Mouse (Mus musculus) left cerebral cortex, adult 8-10 months (tissue): ENCODE results near the gene Fmnl1. TPM values are rescaled to one million over a fixed set of nuclear protein-coding genes. Genes with fewer than 3 reads are reported as not detected.
"Not testable (repeated sequence)": the region's sequence is repeated elsewhere in the genome, so short reads cannot be mapped to it uniquely, and the experiment has no call there.

ENCODE experiments used
- DNase-seq, 2 experiments: peaks; one replicate each; pipeline ENCODE4 v3.0.0; 2022; ENCODE audit warnings: low spot score in 2 of 2
- total RNA-seq, 4 experiments: library from RNA; stranded (reverse); gene quantifications; 2 replicates each; pipeline ENCODE4 v1.2.4; 2022

The Fmnl1 gene
- total RNA-seq, 4 experiments from 2014 or later: 81.7 to 115 (median 108) TPM

DNA sequence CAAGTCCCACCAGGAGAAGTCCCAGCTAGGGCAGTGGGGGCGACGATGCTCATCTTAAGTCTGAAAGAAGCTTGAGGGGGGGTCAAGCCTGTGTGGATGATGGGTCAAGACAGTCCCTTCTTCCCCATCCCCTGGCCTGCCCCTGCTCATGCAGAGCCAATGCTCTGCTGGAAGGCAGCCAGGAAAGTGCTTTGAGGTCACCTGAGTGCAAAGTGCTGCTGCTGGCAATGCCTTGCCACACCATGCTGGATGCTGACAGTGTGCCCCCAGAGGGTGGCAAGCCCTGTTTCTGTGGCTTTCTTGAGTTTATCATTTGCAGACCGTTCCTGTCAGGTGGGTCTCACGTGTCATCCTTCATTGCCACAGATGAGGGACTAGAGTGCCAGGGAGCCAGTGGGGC, 49.1 kb downstream of the Fmnl1 start:
- DNase-seq: no peak

DNA sequence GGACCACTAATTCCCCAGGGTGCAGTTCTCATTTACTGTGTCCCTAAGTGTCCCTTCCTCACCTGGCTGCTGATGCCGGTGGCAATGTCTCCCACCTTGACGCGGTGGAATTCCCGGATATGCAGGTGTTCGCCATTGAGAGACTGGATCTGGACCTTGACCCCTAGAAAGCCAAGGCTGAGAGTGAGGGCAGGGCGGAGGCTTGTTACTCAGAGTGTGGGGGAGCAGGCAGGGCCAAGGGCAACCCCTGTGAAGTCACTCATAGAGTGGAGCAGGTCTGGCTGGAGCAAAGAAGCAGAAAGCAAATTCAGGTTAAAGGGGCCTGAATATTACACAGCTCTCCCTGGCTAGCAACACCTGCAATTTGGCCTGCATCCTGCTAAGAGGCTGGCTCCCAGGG, 50.5 kb downstream of the Fmnl1 start:
- DNase-seq: no peak

DNA sequence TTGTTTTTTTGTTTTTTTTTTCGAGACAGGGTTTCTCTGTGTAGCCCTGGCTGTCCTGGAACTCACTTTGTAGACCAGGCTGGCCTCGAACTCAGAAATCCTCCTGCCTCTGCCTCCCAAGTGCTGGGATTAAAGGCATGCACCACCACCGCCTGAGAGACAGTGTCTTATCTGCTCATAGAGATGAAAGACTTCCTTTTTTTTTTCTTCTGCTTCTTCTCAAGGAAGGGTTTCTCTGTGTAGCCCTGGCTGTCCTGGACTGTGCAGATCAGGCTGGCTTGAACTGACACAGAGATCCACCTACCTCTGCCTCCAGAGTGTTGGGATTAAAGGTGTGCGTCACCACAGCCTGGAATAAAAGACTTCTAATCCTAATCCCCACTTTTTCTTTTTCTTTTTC, 51.8 kb downstream of the Fmnl1 start:
- DNase-seq: not testable (repeated sequence)

DNA sequence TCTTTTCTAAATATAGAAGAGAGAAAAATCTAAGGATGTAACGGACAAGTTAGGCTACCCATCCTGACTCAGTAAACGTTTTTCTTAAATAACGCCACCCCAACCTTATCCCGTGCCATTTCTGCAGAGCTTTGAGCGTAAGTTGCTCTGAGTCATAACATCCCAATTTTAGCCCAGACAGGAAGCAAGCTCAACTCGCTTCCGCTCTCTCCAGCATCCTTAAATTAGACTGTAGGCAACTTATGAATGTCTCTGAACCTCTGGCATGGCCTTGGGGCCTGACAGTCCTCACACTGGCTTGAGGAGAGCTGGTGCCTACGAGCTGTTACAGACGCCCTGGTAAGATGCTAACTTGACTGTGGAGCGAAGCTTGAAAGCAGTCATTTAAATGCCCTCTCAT, 52.5 kb downstream of the Fmnl1 start:
- peak in 1 of 2 experiments; percentile 55 for DNase-seq

DNA sequence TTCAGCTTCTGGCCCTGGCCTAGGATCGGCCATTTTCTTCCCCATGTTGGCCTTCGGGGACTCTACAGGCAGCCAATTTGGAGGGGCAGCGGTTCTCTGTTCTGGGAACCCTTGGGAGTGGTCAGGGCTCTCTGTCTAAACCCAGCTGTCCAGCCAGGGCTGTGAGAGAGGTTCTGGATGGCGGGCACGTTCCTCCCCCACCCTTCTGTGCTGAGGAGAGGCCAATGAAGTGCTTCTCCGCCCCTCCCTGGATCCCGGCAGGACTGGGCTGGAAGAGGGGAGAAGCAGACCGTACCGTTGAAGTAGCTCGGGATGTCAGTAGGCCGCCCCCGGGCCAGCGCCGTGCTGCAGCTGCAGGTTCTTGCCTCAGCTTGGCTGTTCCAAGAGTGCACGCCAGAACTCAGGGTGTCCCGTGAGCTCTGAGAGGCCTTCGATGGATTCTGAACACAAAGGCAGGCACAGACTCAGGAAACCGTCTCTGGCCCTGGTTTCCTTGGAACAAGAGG, 53.1 kb downstream of the Fmnl1 start:
- no peak for DNase-seq

DNA sequence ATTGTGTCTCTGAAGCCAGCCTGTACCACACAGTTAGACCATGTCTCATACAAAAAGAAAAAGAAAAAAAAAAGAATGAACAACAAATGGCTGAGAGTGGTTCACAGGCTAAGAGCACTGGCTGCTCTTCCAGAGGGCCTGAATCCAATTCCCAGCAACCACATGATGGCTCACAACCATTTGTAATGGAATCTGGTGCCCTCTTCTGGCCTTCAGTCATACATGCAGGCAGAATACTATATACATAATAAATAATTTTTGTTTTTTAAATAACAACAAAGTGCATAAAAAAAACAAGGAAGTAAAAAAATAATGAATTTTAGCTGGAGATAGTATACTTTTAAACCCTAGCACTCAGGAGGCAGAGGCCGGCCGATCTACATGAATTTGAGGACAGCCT, 58.7 kb downstream of the Fmnl1 start:
- no peak for DNase-seq

DNA sequence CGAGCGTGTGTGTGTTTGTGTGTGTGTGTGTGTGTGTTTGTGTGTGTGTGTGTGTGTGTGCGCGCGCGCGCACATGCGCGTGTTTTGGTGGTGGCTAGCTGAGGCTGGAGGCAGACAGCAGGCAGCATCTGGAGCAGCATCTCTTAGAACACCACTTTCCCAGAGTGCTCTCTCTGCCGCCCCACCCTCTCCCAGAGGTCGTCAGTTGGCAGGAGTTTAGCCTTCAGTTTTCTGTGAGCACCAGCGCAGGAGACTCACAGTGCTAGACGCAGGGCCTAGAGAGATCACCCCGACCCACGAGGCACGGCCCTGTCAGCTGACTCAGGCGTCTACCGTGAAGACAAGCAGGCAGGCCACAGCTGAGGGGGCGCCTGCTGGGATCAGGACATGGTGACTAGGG, 59.7 kb downstream of the Fmnl1 start:
- DNase-seq: no peak

DNA sequence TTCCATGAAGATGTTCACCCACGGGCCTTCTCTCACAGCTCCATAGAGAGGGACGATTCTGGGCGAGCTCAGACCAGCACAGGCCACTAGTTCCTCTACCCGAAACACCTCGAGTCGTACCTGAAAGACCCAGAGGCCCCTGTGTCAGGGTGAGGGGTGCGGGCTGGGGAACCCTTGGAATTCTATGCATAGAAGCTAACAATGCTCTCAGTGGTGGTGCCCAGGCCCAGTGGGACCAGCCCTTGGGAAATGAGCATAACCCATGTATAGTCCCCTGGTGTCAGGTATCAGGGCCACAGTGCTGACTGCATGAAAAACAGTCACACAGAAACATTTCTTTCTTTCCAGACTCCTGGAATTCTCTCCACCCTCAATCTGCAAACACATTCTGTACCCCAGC, 60.5 kb downstream of the Fmnl1 start:
- DNase-seq: no peak

DNA sequence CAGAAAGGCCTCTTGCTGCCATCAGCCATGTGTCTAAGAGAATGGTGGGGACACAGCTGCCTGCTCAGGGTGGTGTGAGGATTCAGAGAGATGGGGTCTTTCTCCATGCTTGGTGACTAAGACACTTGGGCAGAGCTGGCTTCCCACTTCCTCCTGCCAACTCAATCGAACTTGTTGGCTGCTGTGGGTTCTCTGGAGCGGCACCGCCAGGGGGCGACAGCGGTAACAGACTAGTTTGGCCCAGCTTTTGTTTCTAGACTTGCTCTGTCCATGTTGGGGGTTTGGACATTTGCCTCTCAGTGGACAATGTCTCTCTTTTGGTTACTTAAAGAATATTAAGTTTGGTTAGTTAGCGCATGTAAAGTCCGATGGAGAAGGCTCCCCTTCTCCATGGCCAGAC, 62.1 kb downstream of the Fmnl1 start:
- peak; percentile 66 to 74 for DNase-seq

DNA sequence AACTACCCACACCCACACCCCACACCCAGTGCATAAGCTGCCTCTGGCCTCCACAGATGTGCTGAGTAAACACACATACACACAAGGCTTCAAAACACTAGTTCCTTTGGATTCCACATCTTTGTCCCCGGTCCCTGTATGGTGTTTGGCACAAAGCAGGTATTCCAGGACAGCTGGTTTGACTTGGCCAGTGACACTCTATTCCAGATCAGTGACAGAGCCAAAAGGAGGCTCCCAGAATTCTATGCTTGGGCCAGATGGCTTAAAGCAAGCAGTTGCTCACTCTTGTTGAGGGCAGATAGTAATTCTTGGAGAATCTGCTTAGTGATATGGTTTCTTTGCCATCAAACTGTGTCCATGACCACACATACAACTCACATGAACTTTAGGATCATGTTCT, 63.5 kb downstream of the Fmnl1 start:
- DNase-seq: no peak

DNA sequence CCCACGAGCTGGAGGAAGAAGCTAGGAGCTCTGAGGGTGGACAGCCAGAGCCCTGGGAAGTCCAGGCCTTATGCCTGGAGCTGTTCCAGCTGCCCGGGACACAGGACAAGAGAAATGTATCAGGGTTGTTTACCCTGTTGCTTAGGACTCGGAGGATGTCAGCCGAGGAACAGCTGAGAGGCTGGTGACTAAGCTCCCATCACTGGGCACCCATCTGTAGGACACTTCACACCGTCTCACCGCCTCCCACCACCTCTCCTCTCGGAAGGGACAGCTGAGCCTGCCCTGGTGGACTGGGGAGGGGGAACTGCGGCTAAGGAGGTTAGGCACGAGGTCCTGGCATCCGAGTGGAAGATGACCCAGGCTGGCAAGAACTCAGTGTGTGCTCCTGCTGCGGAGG, 64.8 kb downstream of the Fmnl1 start:
- no peak for DNase-seq

DNA sequence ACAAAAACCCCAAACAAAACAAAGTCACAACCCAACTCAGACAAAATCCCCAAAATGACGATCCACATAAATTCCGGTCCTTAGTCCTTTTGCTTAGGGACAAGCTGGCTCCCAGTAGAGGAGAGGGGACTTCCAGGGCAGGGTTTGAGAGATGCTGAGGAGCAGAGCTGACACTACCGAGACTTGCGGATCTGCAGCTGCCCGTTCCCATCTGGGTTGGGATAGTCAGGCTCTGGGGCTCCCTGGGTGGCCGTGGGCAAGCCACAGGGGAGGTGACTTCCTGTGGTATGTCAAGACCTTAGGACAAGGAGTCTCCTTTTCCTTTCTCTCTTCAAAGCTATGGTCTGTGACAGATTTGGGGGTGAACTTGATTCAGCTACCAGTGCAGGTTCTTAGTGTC, 65.5 kb downstream of the Fmnl1 start:
- DNase-seq: no peak

DNA sequence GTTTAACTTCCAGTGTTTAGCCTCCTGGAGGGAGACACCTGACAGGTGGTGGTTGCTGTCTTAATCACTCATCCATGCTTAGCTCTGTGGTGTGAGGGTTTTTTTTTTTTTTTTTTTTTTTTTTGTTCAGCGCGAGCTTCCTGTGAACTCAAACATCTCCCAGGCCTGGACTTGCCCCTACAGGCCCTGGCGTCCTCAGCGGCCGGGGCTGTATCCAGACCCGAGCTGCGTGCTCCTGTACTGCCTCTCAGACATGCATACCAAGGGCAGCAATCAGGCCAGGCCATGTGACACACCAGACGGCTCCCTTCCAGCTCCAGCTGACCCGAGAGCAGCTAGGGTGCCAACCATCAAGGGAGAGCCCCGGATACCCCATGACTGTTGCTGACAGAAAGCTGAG, 66.0 kb downstream of the Fmnl1 start:
- no peak for DNase-seq

DNA sequence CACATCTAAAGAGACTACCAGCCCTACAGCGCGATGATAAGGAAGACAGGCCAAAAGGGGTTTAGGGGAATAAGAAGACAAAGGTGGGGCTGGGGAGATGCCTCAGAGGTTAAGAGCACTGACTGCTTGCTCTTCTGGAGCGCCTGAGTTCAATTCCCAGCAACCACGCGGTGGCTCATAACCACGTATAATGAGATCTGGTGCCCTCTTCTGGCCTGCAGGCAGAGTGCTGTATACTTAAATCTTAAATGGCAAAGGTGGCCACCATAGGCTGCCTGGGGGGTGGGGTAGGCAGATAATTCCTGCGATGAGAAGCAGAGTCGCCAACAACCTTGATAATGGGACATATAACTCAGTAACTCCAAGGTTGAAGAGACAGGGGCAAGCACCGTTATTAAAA, 66.8 kb downstream of the Fmnl1 start:
- DNase-seq: no peak

DNA sequence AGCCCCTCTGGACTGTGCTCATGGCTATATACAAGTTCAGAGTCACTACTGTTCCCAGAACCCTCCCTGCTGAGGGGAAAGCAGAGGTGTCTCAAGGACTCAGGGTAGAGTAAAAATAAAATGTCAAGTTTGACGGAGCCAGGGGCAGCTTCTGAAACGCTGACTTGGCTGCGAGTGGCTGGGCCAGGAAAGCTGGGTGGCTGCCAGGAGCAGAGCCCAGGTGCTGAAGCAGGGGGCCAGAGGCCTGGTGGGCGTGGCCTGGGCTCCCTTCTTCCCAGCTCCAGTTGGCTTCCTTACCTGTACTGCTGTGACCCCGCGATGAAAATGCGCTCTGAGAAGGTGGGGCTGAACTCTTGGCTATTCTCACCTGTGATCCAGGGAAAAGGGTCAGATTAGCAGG, 69.8 kb downstream of the Fmnl1 start:
- DNase-seq: no peak

DNA sequence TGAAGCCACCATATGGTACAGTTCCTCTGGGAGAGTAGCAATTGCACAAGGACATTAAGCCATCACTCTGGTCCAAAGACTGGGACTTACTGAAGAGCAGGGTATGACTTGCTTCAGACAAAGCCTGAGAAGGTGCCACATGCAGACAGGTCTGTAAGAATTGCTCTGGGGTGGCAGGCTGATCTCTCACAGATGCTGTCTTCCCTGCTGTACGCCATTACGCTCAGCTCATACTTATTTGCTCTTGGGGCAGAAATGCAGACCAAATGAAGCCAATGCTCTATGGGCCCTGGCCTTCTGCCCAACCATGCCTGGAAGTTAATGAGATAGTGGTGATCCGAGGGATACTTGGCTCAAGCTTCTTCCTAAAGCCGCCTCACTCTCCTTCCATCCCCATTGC, 73.9 kb downstream of the Fmnl1 start:
- no peak for DNase-seq

DNA sequence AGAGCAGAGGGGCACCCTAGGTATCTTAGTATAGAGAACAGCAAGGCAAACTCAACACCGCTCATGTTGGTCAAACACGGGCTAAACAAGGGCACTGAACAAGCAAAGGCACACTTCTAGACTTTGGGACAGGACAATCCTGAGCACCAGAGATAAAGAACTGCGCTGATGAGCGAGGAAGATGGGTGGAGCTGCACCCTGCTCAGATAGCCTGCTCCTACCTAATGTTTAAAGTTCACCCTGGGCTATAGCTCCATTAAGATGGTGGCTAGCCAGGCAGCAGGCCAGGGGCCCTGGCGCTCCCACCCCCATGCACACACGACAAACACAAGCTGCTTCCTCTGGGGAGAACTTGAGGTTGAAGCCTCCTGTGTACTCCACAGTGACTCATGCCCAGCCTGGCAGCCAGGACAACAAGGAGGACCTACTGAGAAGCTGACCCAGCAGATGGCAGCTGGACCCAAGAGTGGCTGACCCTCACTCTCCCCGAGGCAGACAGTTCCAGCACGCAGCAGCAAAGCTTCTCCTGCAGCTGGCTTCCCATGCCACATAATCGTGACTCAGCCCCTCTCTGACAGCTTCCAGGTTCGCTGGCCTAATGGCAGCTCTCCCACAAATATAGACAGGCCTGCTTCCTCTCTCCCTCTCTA, 75.3 kb downstream of the Fmnl1 start:
- DNase-seq: peak in 1 of 2 experiments; percentile 48

DNA sequence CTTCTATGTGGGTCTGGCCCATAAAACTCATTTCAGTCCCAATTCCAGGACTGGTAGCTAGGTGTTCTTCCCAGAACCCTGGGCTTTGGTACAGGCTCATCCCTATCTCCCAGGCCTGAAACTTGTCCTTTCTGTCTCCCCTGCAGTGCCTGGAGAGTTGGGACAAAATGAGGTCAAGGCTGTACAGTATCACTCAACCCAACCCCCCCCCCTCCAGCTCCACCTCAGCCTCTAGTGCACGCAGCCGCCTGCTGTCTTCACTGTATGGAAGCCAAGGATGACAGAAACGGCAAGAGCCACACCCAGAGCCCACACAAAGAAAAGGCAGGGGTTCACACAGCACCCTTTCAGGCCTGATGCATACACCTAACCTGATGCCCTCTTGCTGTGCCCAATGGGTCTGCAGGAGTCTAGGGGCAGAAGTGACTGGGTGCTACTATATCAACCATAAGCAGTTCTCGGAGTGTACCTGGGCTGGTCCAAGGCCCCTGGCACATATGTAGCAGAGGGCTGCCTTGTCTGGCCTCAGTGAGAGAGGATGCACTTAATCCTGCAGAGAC, 75.9 kb downstream of the Fmnl1 start:
- DNase-seq: no peak

DNA sequence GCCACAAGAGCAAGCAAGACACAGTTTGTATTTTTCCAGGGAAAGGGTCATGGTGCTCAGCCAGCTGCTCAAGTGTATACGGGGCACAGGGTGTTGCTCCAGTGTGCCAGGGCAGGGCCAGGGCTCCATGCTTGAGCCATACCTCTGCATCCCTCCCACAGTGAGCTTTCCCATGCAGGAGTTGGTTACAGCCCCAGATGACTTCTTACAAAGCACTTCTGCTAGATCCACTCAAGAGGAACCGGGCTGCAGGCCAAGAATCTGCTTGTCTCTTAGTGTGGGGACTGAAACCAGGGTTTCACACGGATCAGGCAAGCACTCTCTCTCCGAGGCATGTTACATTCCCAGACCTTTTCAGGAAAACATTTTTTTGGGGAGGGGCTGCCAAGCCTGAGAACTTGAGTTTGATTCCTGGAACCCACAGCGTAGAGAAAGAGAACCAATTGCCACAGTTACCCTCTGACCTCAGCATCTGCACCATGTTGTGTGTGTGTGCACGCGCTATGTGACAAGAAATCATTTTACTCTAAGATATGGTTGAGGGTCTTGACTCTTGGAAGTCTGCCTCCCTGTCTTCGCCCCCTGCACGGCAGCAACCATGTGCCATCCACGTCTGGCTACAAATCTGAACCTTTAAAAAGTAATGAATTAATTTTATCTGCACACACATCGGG, 76.7 kb downstream of the Fmnl1 start:
- DNase-seq: peak; percentile 30 to 67
